Mouse (Mus musculus) T-helper 17 cell (primary cell): ENCODE data around the gene Efemp2.

Experiments
- in situ Hi-C, 2 experiments: fragments of 300-600 bp; cut with MboI, MseI; formaldehyde crosslinking; loops; 1 replicate in 1 of 2; 2 replicates in 1 of 2; pipeline ENCODE4 v1.15.1; 2025; ENCODE audit warnings: high pct_unique_total_duplicates in 2 of 2

Gene Efemp2

DNA sequence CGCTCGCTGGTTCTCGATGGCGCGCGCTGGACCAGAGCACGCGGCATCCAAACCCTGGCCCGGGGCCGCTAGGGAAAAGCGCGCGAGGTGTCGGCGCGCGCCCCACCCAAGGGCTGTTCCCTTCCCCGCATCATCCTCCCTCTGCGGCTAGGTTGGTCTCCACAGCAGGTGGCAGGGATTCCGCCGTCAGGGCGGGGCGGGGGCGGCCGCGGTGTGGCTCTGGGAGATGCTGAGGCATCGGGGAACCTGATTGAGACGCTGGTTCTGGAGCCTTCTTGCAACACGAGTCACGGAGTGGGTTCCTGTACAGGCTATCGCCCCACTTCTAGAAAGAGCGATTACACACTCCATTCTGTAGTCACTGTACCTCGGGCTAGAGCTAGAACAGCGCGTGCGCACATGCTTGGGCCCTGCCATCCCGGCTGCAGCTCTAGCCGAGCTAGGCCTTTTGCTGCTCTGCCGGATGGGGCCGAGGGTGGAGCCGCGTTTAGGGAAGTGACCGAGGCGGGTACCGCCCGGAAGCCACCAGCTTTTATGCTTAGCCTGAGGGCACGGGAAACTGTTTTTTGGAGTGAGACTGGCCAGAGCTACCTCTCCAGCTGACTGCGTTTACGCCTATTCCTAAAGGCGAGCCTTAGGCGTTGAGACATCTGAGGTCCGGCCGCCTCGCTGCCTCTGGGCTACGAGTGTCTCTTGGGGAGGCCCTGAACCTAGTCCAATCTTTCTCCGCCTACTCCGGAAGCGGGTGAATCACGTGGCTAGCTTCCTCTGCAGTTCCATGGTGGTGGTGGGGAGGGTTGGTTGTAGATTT lies 17.3 kb downstream of the Efemp2 start:
- in situ Hi-C loops, result loop anchor here in 1 of 2 experiments (10.0 kb wide), 1 partner anchor 1704 kb away; no protein-coding TSS in a partner anchor

DNA sequence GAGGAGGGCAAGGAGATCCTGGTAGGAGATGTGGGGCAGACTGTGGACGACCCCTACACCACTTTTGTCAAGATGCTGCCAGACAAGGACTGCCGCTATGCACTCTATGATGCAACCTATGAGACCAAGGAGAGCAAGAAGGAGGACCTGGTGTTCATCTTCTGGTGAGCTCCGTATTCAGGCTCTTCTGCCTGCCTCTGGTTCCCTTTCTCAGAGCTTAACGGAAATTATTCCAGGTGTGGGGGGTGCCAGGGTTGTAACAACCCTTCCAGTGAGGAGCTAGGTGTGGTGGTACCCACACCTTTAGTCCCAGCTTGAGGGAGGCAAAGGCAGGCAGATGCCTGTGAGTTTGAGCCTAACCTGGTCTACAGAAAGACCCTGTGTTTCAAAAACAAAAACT lies 18.9 kb downstream of the Efemp2 start:
- in situ Hi-C loops, result loop anchor here in 1 of 2 experiments (10.0 kb wide), 1 partner anchor 1702 kb away; no protein-coding TSS in a partner anchor

DNA sequence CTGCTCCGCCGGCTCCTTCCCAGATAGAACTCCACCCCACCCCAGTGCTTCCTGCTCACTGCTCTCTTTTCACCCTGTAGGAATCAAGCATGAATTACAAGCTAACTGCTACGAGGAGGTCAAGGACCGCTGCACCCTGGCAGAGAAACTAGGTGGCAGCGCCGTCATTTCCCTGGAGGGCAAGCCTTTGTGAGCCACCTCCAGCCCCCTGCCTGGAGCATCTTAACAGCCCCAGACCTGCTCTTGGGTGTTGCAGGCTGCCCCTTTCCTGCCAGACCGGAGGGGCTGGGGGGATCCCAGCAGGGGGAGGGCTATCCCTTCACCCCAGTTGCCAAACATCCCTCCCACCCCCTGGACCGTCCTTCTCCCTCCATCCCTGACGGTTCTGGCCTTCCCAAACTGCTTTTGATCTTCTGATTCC lies 19.6 kb downstream of the Efemp2 start:
- in situ Hi-C loops, result loop anchor here in 1 of 2 experiments (10.0 kb wide), 1 partner anchor 1701 kb away; no protein-coding TSS in a partner anchor

DNA sequence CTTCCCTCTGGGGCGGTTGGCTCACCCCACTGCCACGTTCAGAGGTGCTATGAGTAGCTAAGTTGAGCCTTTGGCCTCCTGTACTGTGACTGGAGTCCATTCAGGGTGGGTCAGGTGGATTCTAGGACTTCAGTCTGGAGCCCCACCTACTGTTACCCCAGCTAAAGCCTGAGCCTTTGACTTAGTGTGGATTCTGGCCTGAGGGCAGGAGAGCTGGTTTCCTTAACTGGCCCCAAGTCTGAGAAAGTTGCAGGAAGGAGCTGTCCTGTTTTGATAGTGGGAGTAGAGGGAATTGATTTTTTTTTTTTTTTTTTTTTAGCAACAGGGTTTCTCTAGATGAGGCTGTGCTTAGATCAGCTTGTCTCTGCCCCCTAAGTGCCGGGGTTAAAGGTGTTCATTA lies 20.6 kb downstream of the Efemp2 start:
- in situ Hi-C loops, result loop anchor here in 1 of 2 experiments (10.0 kb wide), 1 partner anchor 1700 kb away; no protein-coding TSS in a partner anchor

DNA sequence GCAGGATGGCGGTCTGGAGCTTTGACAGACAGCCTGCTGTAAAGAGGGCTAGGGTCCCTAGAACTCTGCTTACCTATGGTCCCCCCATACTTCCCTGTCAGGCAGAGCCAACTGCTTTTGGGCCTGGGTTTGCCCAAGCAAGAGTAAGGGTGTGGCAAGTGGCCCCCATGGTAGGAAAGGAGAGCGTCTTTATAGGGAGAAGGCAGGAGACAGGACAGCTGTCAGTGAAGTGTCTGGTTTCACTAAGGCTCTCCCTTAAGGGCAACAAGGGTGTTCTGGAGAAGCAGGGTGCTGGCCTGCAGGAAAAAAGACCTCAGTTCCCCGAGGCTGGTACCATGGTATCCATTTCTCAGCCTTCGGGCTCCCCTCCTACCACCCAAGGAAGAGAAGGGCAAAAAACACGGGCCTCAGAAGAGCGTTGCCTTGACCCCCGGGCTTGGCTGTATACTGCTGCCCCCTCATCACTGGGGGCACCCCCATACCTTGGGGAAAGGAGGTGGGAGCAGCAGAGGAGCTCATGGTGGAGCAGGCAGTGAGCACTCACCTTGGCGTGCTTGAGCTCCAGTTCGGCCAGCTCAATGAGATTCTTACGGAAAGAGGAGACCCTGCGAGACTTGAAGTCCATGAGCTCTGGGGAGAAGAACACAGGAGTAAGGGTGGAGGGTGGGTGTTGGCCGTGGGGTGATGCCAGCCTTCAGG lies 21.7 kb downstream of the Efemp2 start:
- in situ Hi-C loops, result loop anchor here in 1 of 2 experiments (10.0 kb wide), 1 partner anchor 1699 kb away; no protein-coding TSS in a partner anchor

DNA sequence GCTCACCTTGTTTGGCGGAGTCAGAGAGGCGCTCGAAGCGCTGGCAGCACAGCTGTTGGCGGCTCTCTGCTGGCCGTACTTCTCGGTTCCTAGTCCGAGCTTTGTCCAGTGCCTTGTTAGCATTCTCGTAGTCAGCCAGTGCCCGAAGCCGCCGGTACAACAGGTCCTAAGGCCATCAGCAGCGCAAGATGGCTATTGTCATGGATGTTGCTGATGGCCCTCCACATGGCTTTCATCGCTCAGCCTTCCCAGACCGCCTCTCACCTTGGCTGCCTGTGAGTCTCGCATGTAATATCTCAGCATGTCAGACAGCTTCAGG lies 22.3 kb downstream of the Efemp2 start:
- in situ Hi-C loops, result loop anchor here in 1 of 2 experiments (10.0 kb wide), 1 partner anchor 1699 kb away; no protein-coding TSS in a partner anchor

DNA sequence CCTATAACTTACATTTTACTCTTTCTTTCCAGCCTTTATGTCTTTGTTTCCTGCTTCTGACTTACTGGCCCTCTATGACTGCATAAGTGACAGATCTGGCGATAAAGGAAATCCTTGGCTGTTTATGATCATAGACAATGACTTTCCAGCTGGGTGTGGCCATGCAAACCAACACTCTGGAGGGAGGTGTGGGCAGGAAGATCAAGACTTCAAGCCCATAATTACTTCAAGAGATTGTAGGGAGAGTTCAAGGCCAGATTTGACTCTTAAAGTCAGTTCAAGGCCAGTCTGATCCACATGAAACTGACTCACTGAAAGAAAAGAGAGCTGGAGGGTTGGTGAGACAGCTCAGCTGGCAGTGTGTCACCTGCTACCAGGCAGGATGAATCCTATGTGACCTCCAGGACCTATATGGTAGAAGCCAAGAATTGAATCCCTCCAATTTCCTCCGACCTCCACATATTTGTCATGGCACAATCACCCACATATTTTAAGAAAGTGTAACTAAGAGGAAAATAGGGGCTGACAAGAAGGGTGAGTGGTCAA lies 26.6 kb downstream of the Efemp2 start:
- in situ Hi-C loops, result no loop called here

DNA sequence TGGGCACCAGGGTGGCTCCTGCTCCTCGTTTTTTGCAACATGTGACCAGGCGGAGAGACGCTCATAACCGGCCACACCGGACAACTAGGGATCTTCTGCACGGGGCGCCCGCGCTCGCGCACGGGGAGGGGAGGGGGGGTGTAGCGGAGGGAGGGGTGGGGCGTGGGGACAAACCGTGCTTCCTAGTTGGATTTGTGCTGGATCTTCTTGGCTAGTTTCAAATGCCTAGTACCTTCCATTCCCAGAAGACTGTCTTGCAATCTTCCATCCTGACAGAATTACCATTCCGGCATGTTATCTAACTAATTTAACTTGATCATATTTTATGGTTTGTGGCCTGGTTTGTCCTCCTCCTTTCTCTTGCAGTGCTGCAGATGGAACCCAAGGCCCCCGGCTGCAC lies 29.9 kb downstream of the Efemp2 start, which contains the start of gene 1700020D05Rik:
TSS of gene 1700020D05Rik (minus strand) at position 101 of the 400 bp plus-strand sequence.
- in situ Hi-C loops, result no loop called here

DNA sequence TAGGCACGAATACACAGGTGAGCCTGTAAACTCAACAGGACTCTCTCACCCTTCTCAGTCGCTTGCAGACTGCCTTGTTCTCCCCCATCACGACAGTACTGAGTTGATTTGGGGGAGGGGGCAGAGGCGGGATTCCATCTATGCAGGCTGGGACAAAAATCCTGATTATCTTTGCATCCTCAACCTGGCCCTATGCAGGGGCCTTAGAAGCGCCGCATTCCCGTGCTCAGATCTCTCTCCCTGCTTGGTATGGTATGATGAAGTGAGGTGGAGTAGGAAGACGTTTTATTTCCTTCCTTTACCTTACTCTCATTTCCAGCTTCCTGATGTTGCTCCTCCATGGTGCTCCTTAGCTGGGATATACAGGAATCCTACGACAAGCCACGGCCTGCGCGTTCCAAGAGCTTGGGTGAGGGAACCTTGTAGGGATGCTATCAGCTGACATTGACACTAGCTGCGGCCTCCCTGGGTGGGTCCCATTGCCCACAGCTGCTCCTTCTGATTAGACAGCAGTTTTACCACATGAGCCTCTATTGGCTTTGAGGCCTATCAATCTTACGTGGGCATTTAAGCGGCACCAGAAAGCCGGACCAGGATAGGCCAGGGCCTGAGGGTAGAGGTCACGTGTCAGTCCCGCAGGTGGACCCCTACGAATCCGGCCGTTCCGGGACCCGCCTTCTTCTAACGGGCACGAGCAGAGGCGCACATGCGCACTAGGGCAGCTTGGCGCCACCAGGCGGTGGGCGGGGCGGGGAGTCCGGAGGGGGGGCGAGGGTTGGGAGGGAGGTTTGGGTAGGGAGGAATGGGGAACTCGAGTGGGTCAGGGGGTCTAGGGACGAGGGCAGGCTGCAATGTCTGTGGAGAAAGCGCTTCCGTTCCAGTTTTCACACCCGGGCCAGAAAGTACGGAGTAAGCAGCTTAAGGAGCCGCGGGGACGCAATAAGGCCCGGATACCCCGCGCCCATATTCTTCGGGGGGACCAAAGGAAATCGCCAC lies 36.6 kb downstream of the Efemp2 start, which contains the start of gene Snx32:
TSS of gene Snx32 (minus strand) at position 508 of the 996 bp plus-strand sequence.
- in situ Hi-C loops, result no loop called here

DNA sequence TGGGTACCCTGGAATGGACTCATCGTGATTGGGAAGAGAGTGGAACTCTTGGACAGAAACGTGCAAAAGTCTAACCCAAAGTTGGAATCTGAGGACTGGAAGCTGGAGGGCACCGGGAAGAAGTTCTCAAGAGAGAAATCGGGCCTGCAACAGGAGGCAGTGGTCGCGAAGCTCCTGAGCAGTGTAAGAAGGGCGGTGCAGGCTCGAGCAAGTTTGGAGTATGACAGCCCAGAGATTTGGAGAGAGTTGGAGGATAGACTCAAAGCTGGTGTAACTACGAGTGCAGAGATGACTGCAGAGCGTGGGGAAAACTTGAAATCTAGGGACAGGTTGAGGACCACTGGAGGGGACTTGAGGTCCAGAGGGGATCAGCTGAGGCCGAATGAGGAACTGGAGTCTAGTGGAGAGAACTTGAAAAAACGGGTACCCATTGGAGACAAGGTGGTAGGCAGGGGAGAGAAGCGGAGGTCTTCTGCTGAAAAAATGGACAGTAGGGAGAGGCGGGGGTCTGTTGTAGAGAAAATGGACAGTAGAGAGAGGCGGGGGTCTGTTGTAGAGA lies 37.4 kb downstream of the Efemp2 start:
- in situ Hi-C loops, result no loop called here

DNA sequence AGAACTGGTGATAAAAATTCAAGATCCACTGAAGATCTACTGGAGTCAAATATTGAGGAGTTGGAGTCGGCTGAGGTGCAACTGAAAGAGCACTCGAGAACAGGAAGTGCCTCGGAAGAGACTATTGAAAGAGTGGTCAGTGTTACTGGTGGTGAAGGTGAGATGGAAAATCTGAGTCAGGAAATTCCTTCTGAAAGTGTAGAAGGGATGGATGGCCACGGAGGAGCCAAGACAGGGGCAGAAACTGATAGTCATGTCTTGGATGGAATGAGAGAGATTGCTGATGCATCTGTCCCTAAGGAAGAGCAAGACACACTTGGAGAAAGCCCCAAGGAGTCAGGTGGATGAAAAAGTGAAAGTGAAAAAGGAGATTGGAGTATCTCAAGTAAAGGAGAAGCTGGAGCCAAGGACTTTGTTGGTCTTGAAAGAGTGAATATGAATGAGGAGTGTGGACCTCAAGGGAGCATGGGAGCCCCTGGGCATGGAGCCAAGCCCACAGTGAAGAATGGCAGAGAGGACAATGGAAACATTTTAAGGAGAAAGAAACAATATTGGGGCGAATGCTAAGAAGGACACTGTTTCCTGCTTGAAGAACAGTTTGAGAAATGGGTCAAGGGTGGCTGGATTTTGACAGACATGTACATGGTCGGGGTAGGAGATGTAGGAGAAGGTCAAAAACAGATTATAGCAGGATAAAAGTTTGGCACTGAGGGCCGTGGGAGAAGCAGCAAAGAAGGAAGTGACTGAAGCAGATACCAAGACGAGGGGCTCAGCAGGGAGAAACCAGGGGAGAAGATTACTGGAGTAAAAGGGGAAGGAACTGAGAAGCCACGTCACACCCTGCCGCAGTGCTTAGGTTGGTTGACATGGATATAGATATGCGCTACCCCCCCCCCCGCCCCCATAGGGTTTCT lies 38.6 kb downstream of the Efemp2 start:
- in situ Hi-C loops, result no loop called here

DNA sequence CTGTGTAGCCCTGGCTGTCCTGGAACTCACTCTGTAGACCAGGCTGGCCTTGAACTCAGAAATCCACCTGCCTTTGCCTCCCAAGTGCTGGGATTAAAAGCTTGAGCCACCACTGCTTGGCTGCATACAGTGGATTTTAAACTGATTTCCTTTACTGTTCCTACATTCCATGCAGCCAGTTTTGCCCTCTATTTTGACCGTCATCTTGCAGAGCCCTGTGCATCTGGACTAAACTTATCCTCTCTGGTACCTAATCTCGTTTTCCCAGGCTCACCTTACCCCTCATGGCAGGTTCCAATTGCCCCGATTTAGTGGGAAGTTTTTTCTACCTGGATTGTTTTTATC lies 39.2 kb downstream of the Efemp2 start:
- in situ Hi-C loops, result no loop called here

DNA sequence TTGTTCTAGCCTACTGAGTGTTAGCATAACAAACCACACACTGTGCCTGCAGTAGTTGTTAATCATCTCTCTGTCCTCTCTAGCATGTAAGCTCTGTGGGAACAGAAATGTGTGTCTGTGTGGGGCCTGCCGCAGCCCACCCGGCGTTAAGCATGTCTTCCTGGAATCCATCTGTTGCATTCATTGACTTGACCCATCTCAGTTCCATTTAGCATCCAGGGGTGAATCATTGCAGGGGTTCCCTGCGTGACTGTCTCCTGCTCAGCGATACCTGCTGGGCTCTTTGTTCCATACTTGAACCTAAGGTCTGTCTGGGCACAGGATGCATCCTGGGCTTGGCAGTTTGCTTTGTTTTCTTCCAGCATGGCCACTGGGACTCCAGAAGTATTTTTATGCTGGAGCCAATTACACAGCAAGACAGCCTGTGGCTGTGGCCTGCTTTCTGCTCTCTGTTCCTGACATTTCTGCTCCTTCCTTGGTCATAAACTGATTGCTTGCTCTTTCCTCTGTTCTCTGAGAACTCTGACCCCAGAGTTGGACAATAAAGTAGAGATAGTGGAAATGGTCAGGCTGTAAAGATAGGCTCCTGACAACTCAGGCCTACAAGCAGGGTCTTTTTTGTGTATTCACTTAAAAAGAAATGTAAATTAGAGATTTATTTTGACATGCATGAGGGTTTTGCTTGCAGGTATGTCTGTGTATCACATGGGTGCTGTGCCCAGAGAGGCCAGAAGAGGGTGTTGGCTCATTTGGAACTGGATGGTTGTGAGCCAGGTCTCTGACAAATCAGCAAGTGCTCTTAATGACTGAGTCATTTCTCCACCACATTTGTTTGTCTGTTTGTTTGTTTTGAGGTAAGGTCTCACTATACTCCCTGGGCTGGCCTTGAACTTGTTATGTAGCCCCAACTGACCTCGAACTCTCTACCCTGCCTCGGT lies 42.4 kb downstream of the Efemp2 start:
- in situ Hi-C loops, result no loop called here

DNA sequence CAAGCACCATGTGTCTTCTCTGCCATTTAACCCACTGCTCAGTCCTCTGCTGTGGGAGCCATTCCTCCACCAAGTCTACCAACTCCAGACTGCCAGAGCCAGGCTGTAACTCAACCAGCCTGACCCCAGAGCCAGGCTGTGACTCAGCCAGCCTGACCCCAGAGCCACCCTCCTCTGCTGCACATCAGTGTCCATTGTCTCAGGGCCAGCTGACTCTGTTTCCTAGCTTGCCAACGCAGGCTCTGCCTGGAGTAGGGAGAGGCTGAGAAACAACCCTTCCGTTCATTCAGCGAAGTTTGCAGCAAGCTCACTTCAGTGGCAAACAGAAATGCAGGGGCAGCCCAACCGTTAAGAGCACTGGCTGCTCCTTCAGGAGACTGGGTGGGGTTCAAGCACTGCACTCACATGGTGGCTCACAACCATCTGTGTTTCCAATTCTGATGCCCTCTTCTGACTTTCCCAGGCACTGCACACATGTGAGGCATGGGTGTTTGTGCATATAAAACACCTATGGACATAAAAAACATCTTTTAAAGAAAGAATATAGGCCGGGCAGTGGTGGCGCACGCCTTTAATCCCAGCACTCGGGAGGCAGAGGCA lies 43.3 kb downstream of the Efemp2 start:
- in situ Hi-C loops, result no loop called here

DNA sequence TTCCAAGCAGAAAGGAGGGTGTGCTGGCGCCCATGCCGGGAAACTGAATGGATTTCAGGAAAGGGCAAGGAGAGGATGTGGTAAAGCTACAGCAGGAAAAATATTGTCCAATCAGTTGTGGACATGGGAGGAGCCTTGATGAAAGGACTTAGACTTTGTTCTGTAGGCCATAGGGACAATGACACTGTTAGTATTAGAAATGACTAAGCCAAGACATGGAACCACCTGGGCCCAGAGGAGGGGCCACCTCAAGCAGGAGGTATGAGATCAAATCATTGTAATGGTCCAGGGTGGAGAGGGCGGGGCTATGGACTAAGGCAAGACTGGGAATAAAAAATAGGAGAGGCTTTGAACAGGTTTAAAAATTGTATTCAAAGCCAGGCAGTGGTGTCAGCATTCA lies 45.0 kb downstream of the Efemp2 start:
- in situ Hi-C loops, result no loop called here

DNA sequence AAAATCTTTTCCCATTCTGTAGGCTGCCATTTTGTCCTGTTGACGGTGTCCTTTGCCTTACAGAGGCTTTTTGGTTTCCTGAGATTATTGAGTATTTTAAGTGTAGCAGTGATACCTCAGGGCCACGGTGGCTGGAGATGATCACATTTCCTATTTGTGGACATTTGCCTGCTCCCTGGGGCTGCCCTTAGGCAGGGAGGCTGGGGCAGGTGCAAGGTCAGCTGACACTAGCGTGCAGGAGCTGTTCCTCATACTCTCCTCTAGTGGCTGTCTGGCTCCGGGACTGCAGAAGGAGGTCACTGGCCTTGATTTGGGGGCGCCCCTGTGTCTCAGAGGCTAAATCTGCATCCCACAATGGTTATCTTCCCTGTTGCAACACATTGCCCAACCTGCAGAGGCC lies 51.5 kb downstream of the Efemp2 start:
- in situ Hi-C loops, result no loop called here

DNA sequence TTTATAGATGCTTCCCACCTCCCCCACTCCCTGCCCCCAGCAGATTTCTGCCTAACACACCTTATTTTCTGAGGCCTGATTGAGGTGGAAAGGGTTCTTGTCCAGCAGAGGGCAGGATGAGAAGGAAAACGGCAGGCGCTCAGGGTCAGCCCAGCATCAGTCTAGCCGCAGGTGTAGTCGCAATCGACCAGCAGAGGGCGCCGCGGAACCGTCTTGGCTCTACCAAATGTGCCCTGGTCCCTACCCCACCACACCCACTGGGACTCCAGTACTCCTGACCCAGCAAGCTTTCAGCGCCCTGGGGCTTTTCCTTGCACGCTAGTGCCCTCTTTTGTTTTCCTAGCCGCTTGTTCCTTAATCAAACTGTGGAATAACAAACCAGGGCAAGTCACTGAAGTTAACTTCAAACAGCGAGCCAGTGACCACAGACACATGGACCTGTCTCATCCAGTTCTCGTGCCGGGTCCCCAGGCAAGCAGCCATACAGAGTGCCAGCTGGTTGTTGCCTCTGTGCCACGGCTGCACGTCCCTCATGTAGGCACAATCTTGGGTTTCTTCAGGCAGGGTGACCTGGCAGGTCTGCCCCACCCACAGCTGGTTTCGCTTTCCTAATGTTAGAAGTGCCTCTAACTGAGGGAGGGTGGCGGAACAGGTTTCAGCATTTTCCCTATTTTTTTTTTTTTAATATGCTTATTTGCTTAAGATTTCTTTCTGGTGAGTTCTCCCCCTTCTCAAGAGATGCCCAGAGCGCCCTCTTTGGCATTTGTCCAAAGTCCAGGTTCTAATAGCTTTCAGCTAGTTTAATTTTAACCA lies 55.8 kb downstream of the Efemp2 start:
- in situ Hi-C loops, result loop anchor here (5.0 kb wide), 2 partner anchors 38 to 43 kb away; partner anchors contain the start of gene Ap5b1 (in 1 of the 2)
